Mouse (Mus musculus) layer of hippocampus, adult 8-10 months (tissue): ENCODE data around the gene Shox2. TPM values are rescaled to one million over a fixed set of nuclear protein-coding genes. Genes with fewer than 3 reads are reported as not detected.

Source experiments
- DNase-seq, 2 experiments: peaks; one replicate each; pipeline ENCODE4 v3.0.0; 2022; ENCODE audit warnings: low spot score in 2 of 2
- total RNA-seq, 4 experiments: library from RNA; stranded (reverse); gene quantifications; 2 replicates each; pipeline ENCODE4 v1.2.4; 2022

Shox2 gene
- under 1 TPM in 1 of 4 experiments, not detected in 3; 0.27 TPM for total RNA-seq

GRCm38 (mm10) chr3:66981706-66982105 lies at the start of gene Shox2:
Gene Shox2 (minus strand): TSS chr3:66981771.
- no peak for DNase-seq

- DNase-seq, result no peak
Measured at GRCm38 (mm10) chr3:66996820-66997219, 15.2 kb upstream of the Shox2 start.

GRCm38 (mm10) chr3:66986287-66986560 lies 4.7 kb upstream of the Shox2 start:
- DNase-seq, result no peak

GRCm38 (mm10) chr3:66985539-66986286 lies 4.1 kb upstream of the Shox2 start:
- peak; percentile 48 to 71 for DNase-seq

GRCm38 (mm10) chr3:66983481-66983880 lies 1.9 kb upstream of the Shox2 start:
- no peak for DNase-seq

GRCm38 (mm10) chr3:66982181-66982911 lies 775 bp upstream of the Shox2 start:
- DNase-seq, result peak in 1 of 2 experiments; percentile 6

- no peak for DNase-seq
Measured at GRCm38 (mm10) chr3:66981101-66981661, 390 bp downstream of the Shox2 start, which contains the start of gene Rsrc1. Gene Rsrc1 (plus strand): TSS chr3:66981390.

- no peak for DNase-seq
Measured at GRCm38 (mm10) chr3:66980111-66980975, 1.2 kb downstream of the Shox2 start.

- no peak for DNase-seq
Measured at GRCm38 (mm10) chr3:66979491-66979890, 2.1 kb downstream of the Shox2 start.

- no peak for DNase-seq
Measured at GRCm38 (mm10) chr3:66978457-66979381, 2.9 kb downstream of the Shox2 start.

GRCm38 (mm10) chr3:66977811-66978456 lies 3.6 kb downstream of the Shox2 start:
- DNase-seq, result no peak

- no peak for DNase-seq
Measured at GRCm38 (mm10) chr3:66976889-66977615, 4.5 kb downstream of the Shox2 start.

- DNase-seq, result no peak
Measured at GRCm38 (mm10) chr3:66974501-66974900, 7.1 kb downstream of the Shox2 start.

- DNase-seq, result no peak
Measured at GRCm38 (mm10) chr3:66973391-66973943, 8.1 kb downstream of the Shox2 start.

- DNase-seq, result no peak
Measured at GRCm38 (mm10) chr3:66972191-66972950, 9.2 kb downstream of the Shox2 start.

- DNase-seq, result no peak
Measured at GRCm38 (mm10) chr3:66970661-66971331, 10.8 kb downstream of the Shox2 start.

GRCm38 (mm10) chr3:66970261-66970660 lies 11.3 kb downstream of the Shox2 start:
- DNase-seq, result no peak

- no peak for DNase-seq
Measured at GRCm38 (mm10) chr3:66967508-66967907, 14.1 kb downstream of the Shox2 start.
